Mouse (Mus musculus) hindbrain, embryonic 11.5 days (tissue): ENCODE data around the gene Robo4. TPM values are rescaled to one million over a fixed set of nuclear protein-coding genes. Genes with fewer than 3 reads are reported as not detected.

ENCODE experiments used
- ATAC-seq: fragments of 200-750 bp; cut with Nextera tagmentation; 2 replicates; pipeline ENCODE4 v1.8.0; 2017; ENCODE audit warnings: mild to moderate bottlenecking, moderate TSS enrichment, moderate library complexity; ENCODE audit not compliant: low FRiP score
- DNase-seq: peaks from one replicate; pipeline ENCODE4 v3.0.0-alpha.2; 2015; ENCODE audit warnings: low spot score
- H3K27ac ChIP-seq: fragments of 300-500 bp; sonication (generic); 2 replicates; pipeline ENCODE4 v1.5.1; 2014; ENCODE audit warnings: mild to moderate bottlenecking, low read depth, low read length
- H3K27me3 ChIP-seq: fragments of 300-500 bp; sonication (generic); 2 replicates; pipeline ENCODE4 v1.6.1; 2014; ENCODE audit warnings: mild to moderate bottlenecking, low read length, moderate library complexity, mixed read lengths; ENCODE audit not compliant: control insufficient read depth, insufficient read depth
- H3K36me3 ChIP-seq: fragments of 300-500 bp; sonication (generic); 2 replicates; pipeline ENCODE4 v1.6.1; 2014; ENCODE audit warnings: mild to moderate bottlenecking, low read length, moderate library complexity, mixed read lengths; ENCODE audit not compliant: control insufficient read depth, insufficient read depth
- H3K4me1 ChIP-seq: fragments of 300-500 bp; sonication (generic); replicated peaks from 2 replicates; pipeline ENCODE4 v1.6.1; 2014; ENCODE audit warnings: low read length, mixed read lengths; ENCODE audit not compliant: control insufficient read depth, insufficient read depth
- H3K4me2 ChIP-seq: fragments of 300-500 bp; sonication (generic); replicated peaks from 2 replicates; pipeline ENCODE4 v1.6.1; 2014; ENCODE audit warnings: mild to moderate bottlenecking, low read depth, low read length
- H3K4me3 ChIP-seq: fragments of 300-500 bp; sonication (generic); 2 replicates; pipeline ENCODE4 v1.5.1; 2014; ENCODE audit warnings: low read depth, low read length
- H3K9ac ChIP-seq: fragments of 300-500 bp; sonication (generic); 2 replicates; pipeline ENCODE4 v1.6.1; 2014; ENCODE audit warnings: low read depth, low read length
- H3K9me3 ChIP-seq: fragments of 300-500 bp; sonication (generic); 2 replicates; pipeline ENCODE4 v1.6.1; 2016; ENCODE audit warnings: low read length; ENCODE audit not compliant: control insufficient read depth
- WGBS: fragments of 180-500 bp; shearing (Covaris S2); extraction: QIAGEN DNeasy Blood & Tissue Kit; methylation state at CpG from one replicate; pipeline ENCODE4 v1.1.7; 2014; 5-methylcytosine and 5-hydroxymethylcytosine counted together
- polyA plus RNA-seq: library from polyadenylated mRNA; unstranded; fragments of >200 nt; fragmentation: Nextera tagmentation; extraction: Ambion mirVana; gene quantifications from 2 replicates; pipeline ENCODE4 v1.2.1, GENCODE M21; 2014

Gene Robo4
- 5.5 and 6.8 TPM in 2 replicates for polyA plus RNA-seq

- Histone ChIP-seq H3K9me3 (no peaks in the 10 kb centered on the region), H3K36me3 (no peaks in the 10 kb centered on the region), H3K4me2 (no peak within 1 kb of the TSS), H3K4me1 (no peaks in the 10 kb centered on the region), H3K9ac (no peak within 1 kb of the TSS), H3K27me3 (no peaks in the 10 kb centered on the region), H3K4me3 (no peak within 1 kb of the TSS), H3K27ac (no peak within 1 kb of the TSS)
- ATAC-seq (no peak), DNase-seq (no peak)
- WGBS = 30% methylated on average over 7 of the region's 7 CpGs
These were observed at the start of gene Robo4 for GRCm38 (mm10) chr9:37401802-37402201. Gene Robo4, plus strand, starts transcription at chr9:37401897.

GRCm38 (mm10) chr9:37354485-37354884, 47.2 kb upstream of the Robo4 start:
- Histone ChIP-seq H3K27ac (no peak overlapping the region), H3K27me3 (no peaks in the 10 kb centered on the region), H3K4me1 (no peaks in the 10 kb centered on the region; the same call in 1 of the 2 replicates), H3K9ac (no peak overlapping the region), H3K9me3 (no peaks in the 10 kb centered on the region), H3K36me3 (no peaks in the 10 kb centered on the region), H3K4me3 (no peak overlapping the region), H3K4me2 (no peak overlapping the region)
- ATAC-seq (no peak), DNase-seq (no peak)
- WGBS = 70% methylated on average over 1 of the region's 1 CpGs

GRCm38 (mm10) chr9:37358713-37359330, 42.9 kb upstream of the Robo4 start:
- H3K27ac ChIP-seq = peak overlapping the region; percentile 47
- peaks cover 5% of the 10 kb centered on the region; the same call in 1 of the 2 replicates for H3K4me1 ChIP-seq
- H3K9me3 ChIP-seq = no peaks in the 10 kb centered on the region
- no peak overlapping the region for H3K9ac ChIP-seq
- H3K4me3 ChIP-seq = no peak overlapping the region
- ATAC-seq (peak; percentile 47), DNase-seq (peak; percentile 17)
- WGBS = 61% methylated on average over 7 of the region's 7 CpGs
- no peaks in the 10 kb centered on the region for H3K36me3 ChIP-seq
- no peak overlapping the region for H3K4me2 ChIP-seq
- no peaks in the 10 kb centered on the region for H3K27me3 ChIP-seq

GRCm38 (mm10) chr9:37359331-37360220, 42.1 kb upstream of the Robo4 start:
- DNase-seq (peak; percentile 72), ATAC-seq (peak; percentile 86)
- WGBS = 37% methylated on average over 6 of the region's 6 CpGs
- H3K9me3 ChIP-seq = no peaks in the 10 kb centered on the region
- no peak overlapping the region for H3K9ac ChIP-seq
- H3K4me1 ChIP-seq = peaks cover 5% of the 10 kb centered on the region; the same call in 1 of the 2 replicates
- H3K4me3 ChIP-seq = no peak overlapping the region
- peak overlapping the region; percentile 47 for H3K27ac ChIP-seq
- no peaks in the 10 kb centered on the region for H3K36me3 ChIP-seq
- H3K4me2 ChIP-seq = no peak overlapping the region
- no peaks in the 10 kb centered on the region for H3K27me3 ChIP-seq

- no peaks in the 10 kb centered on the region for H3K9me3 ChIP-seq
- peaks cover 5% of the 10 kb centered on the region; the same call in 1 of the 2 replicates for H3K4me1 ChIP-seq
- DNase-seq = no peak
- ATAC-seq = no peak
- no peak overlapping the region for H3K27ac ChIP-seq
- H3K36me3 ChIP-seq = no peaks in the 10 kb centered on the region
- H3K9ac ChIP-seq = no peak overlapping the region
- no peak overlapping the region for H3K4me2 ChIP-seq
- no peaks in the 10 kb centered on the region for H3K27me3 ChIP-seq
- H3K4me3 ChIP-seq = no peak overlapping the region
These were observed 39.6 kb upstream of the Robo4 start for GRCm38 (mm10) chr9:37362084-37362483.

GRCm38 (mm10) chr9:37362881-37363280, 38.8 kb upstream of the Robo4 start:
- H3K9me3 ChIP-seq = no peaks in the 10 kb centered on the region
- no peaks in the 10 kb centered on the region for H3K36me3 ChIP-seq
- DNase-seq (no peak), ATAC-seq (no peak)
- WGBS = 68% methylated on average over 1 of the region's 1 CpGs
- no peak overlapping the region for H3K27ac ChIP-seq
- H3K9ac ChIP-seq = no peak overlapping the region
- no peak overlapping the region for H3K4me2 ChIP-seq
- peaks cover 5% of the 10 kb centered on the region; the same call in 1 of the 2 replicates for H3K4me1 ChIP-seq
- H3K27me3 ChIP-seq = no peaks in the 10 kb centered on the region
- H3K4me3 ChIP-seq = no peak overlapping the region

GRCm38 (mm10) chr9:37363551-37363950, 38.1 kb upstream of the Robo4 start:
- Histone ChIP-seq H3K36me3 (no peaks in the 10 kb centered on the region), H3K4me1 (peaks cover 5% of the 10 kb centered on the region; the same call in 1 of the 2 replicates), H3K4me2 (no peak overlapping the region), H3K9ac (no peak overlapping the region), H3K27ac (no peak overlapping the region), H3K9me3 (no peaks in the 10 kb centered on the region), H3K4me3 (no peak overlapping the region), H3K27me3 (no peaks in the 10 kb centered on the region)
- WGBS = 66% methylated on average over 3 of the region's 3 CpGs
- ATAC-seq (no peak), DNase-seq (no peak)

- Histone ChIP-seq H3K27me3 (no peaks in the 10 kb centered on the region), H3K4me1 (0 out of 2 replicates have a peak, but pooled peaks cover 5% of the 10 kb centered on the region), H3K9me3 (no peaks in the 10 kb centered on the region), H3K4me2 (no peak overlapping the region), H3K9ac (no peak overlapping the region), H3K4me3 (no peak overlapping the region), H3K27ac (no peak overlapping the region), H3K36me3 (no peaks in the 10 kb centered on the region)
- WGBS = 76% methylated on average over 3 of the region's 3 CpGs
- DNase-seq = no peak
- ATAC-seq = no peak
These were observed 37.3 kb upstream of the Robo4 start for GRCm38 (mm10) chr9:37364392-37364791.
